Mouse (Mus musculus) heart, adult 11 months (tissue): ENCODE measurements around the gene Tmem132b.
A peak's percentile ranks its signal among the peaks of the same experiment; 100 is the strongest.

Source experiments
- DNase-seq: peaks from one replicate; pipeline ENCODE4 v3.0.0; 2022

Tmem132b gene

GRCm38 (mm10) chr5:125683491-125683890 lies 151.9 kb downstream of the Tmem132b start:
- no peak for DNase-seq

- DNase-seq = no peak
These were observed 154.2 kb downstream of the Tmem132b start for GRCm38 (mm10) chr5:125685681-125686331.

GRCm38 (mm10) chr5:125692538-125692937 lies 161.0 kb downstream of the Tmem132b start:
- no peak for DNase-seq

GRCm38 (mm10) chr5:125699395-125699794 lies 167.8 kb downstream of the Tmem132b start:
- DNase-seq = no peak

GRCm38 (mm10) chr5:125700234-125700633 lies 168.7 kb downstream of the Tmem132b start:
- peak; percentile 71 for DNase-seq

- DNase-seq = no peak
These were observed 173.8 kb downstream of the Tmem132b start for GRCm38 (mm10) chr5:125705379-125705778.

GRCm38 (mm10) chr5:125709160-125709559 lies 177.6 kb downstream of the Tmem132b start:
- no peak for DNase-seq

GRCm38 (mm10) chr5:125726815-125727214 lies 195.2 kb downstream of the Tmem132b start:
- DNase-seq = no peak

- DNase-seq = no peak
These were observed 195.9 kb downstream of the Tmem132b start for GRCm38 (mm10) chr5:125727436-125727835.

GRCm38 (mm10) chr5:125727936-125728335 lies 196.4 kb downstream of the Tmem132b start:
- DNase-seq = peak; percentile 81

- DNase-seq = no peak
These were observed 196.9 kb downstream of the Tmem132b start for GRCm38 (mm10) chr5:125728521-125728920.

- DNase-seq = no peak
These were observed 202.2 kb downstream of the Tmem132b start for GRCm38 (mm10) chr5:125733806-125734205.

GRCm38 (mm10) chr5:125737105-125737504 lies 205.5 kb downstream of the Tmem132b start:
- peak; percentile 86 for DNase-seq

GRCm38 (mm10) chr5:125743503-125743902 lies 211.9 kb downstream of the Tmem132b start:
- DNase-seq = no peak

- DNase-seq = no peak
These were observed 214.2 kb downstream of the Tmem132b start for GRCm38 (mm10) chr5:125745727-125746126.

- peak; percentile 72 for DNase-seq
These were observed 219.9 kb downstream of the Tmem132b start for GRCm38 (mm10) chr5:125751481-125751880.

- DNase-seq = peak; percentile 41
These were observed 221.0 kb downstream of the Tmem132b start for GRCm38 (mm10) chr5:125752546-125752945.

GRCm38 (mm10) chr5:125756987-125757530 lies 225.5 kb downstream of the Tmem132b start:
- DNase-seq = no peak

GRCm38 (mm10) chr5:125758506-125758905 lies 226.9 kb downstream of the Tmem132b start:
- DNase-seq = no peak

- no peak for DNase-seq
These were observed 235.4 kb downstream of the Tmem132b start for GRCm38 (mm10) chr5:125766941-125767340.

- no peak for DNase-seq
These were observed 236.4 kb downstream of the Tmem132b start for GRCm38 (mm10) chr5:125767950-125768349.

GRCm38 (mm10) chr5:125772238-125772637 lies 240.7 kb downstream of the Tmem132b start:
- no peak for DNase-seq

- DNase-seq = no peak
These were observed 241.2 kb downstream of the Tmem132b start for GRCm38 (mm10) chr5:125772756-125773155.

GRCm38 (mm10) chr5:125780332-125780731 lies 248.8 kb downstream of the Tmem132b start:
- DNase-seq = no peak

GRCm38 (mm10) chr5:125792643-125793042 lies 261.1 kb downstream of the Tmem132b start:
- no peak for DNase-seq
